Mouse (Mus musculus) midbrain, postnatal 0 days (tissue): ENCODE data around the gene Rnf157. TPM values are rescaled to one million over a fixed set of nuclear protein-coding genes. Genes with fewer than 3 reads are reported as not detected.

Source experiments
- ATAC-seq: fragments of 200-750 bp; cut with Nextera tagmentation; 2 replicates; pipeline ENCODE4 v1.8.0; 2017; ENCODE audit warnings: moderate number of reproducible peaks, mild to moderate bottlenecking, moderate TSS enrichment, moderate library complexity; ENCODE audit not compliant: low FRiP score
- DNase-seq: peaks from one replicate; pipeline ENCODE4 v3.0.0-alpha.2; 2015; ENCODE audit warnings: low spot score
- H3K27ac ChIP-seq: fragments of 300-500 bp; sonication (generic); 2 replicates; pipeline ENCODE4 v1.5.1; 2014; ENCODE audit warnings: low read depth, mild to moderate bottlenecking, low read length, mixed read lengths
- H3K27me3 ChIP-seq: fragments of 300-500 bp; sonication (generic); 2 replicates; pipeline ENCODE4 v1.6.1; 2014; ENCODE audit warnings: low read length, control low read depth, mixed read lengths; ENCODE audit not compliant: insufficient read depth
- H3K36me3 ChIP-seq: fragments of 300-500 bp; sonication (generic); 2 replicates; pipeline ENCODE4 v1.6.1; 2014; ENCODE audit warnings: low read length, control low read depth, mixed read lengths; ENCODE audit not compliant: insufficient read depth
- H3K4me1 ChIP-seq: fragments of 300-500 bp; sonication (generic); 2 replicates; pipeline ENCODE4 v1.6.1; 2014; ENCODE audit warnings: mild to moderate bottlenecking, control low read depth, antibody characterized with exemption, low read length, mixed read lengths; ENCODE audit not compliant: insufficient read depth
- H3K4me2 ChIP-seq: fragments of 300-500 bp; sonication (generic); 2 replicates; pipeline ENCODE4 v1.6.1; 2014; ENCODE audit warnings: low read depth, mild to moderate bottlenecking, low read length, mixed read lengths; ENCODE audit not compliant: poor library complexity, severe bottlenecking
- H3K4me3 ChIP-seq: fragments of 300-500 bp; sonication (generic); 2 replicates; pipeline ENCODE4 v1.5.1; 2014; ENCODE audit warnings: low read depth, mild to moderate bottlenecking, low read length, moderate library complexity
- H3K9ac ChIP-seq: fragments of 300-500 bp; sonication (generic); replicated peaks from 2 replicates; pipeline ENCODE4 v1.6.1; 2014; ENCODE audit warnings: mild to moderate bottlenecking, low read length, moderate library complexity, mixed read lengths; ENCODE audit not compliant: poor library complexity, severe bottlenecking
- H3K9me3 ChIP-seq: fragments of 300-500 bp; sonication (generic); 2 replicates; pipeline ENCODE4 v1.6.1; 2016; ENCODE audit warnings: low read length, control low read depth
- CTCF ChIP-seq: IDR thresholded peaks from 2 replicates; pipeline ENCODE4 v1.5.1; 2016; ENCODE audit warnings: antibody characterized with exemption, mild to moderate bottlenecking
- WGBS: fragments of 180-500 bp; shearing (Covaris S2); extraction: QIAGEN DNeasy Blood & Tissue Kit; methylation state at CpG from one replicate; pipeline ENCODE4 v1.1.7; 2014; 5-methylcytosine and 5-hydroxymethylcytosine counted together
- polyA plus RNA-seq: library from polyadenylated mRNA; unstranded; fragments of >200 nt; fragmentation: Nextera tagmentation; extraction: Ambion mirVana; gene quantifications from 2 replicates; pipeline ENCODE4 v1.2.1, GENCODE M21; 2015
- total RNA-seq: library from RNA; depleted of rRNA; stranded (reverse); fragments of >200 nt; gene quantifications from 2 replicates; pipeline ENCODE4 v1.2.3, GENCODE M21; 2014

Gene Rnf157
- total and polyA plus RNA-seq, 2 experiments from 2014 or later = 57.0 to 138 TPM

DNA sequence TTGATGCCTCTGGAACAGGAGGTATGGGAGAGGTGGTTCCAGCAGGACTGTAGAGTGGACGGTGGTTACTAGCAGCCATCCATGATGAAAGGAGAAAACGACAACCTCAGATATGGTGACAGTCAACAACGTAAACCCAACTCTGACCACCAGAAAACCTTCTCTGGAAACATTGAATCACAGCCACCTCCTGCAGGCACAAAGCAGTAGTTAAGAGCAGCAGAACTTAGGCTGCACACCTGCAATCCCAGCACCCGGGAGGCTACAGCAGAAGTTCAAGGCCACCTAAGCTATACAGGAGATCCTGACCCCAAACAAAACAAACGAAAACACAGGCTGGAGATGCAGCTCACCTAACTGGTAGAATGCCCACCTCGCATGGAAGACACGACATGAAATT lies 32.1 kb downstream of the Rnf157 start:
- Histone ChIP-seq H3K27ac (no peak overlapping the region), H3K4me2 (no peak overlapping the region), H3K4me1 (no peaks in the 10 kb centered on the region), H3K9me3 (no peaks in the 10 kb centered on the region), H3K27me3 (no peaks in the 10 kb centered on the region), H3K9ac (no peak overlapping the region), H3K36me3 (0 out of 2 replicates have a peak, but pooled peaks cover 8% of the 10 kb centered on the region), H3K4me3 (no peak overlapping the region)
- no peak for TF ChIP-seq CTCF
- WGBS = 95% methylated on average over 7 of the region's 7 CpGs
- DNase-seq = no peak
- ATAC-seq = no peak

GRCm38 (mm10) chr11:116379530-116379929 lies 33.3 kb downstream of the Rnf157 start:
- H3K4me2 ChIP-seq = no peak overlapping the region
- H3K4me3 ChIP-seq = no peak overlapping the region
- 85% methylated on average over 6 of the region's 6 CpGs for WGBS
- DNase-seq (no peak), ATAC-seq (no peak)
- 0 out of 2 replicates have a peak, but pooled peaks cover 8% of the 10 kb centered on the region for H3K36me3 ChIP-seq
- H3K9ac ChIP-seq = no peak overlapping the region
- no peaks in the 10 kb centered on the region for H3K9me3 ChIP-seq
- H3K27me3 ChIP-seq = no peaks in the 10 kb centered on the region
- no peaks in the 10 kb centered on the region for H3K4me1 ChIP-seq
- TF ChIP-seq CTCF = no peak
- H3K27ac ChIP-seq = no peak overlapping the region

GRCm38 (mm10) chr11:116376945-116377661 lies 35.7 kb downstream of the Rnf157 start:
- DNase-seq = no peak
- no peak overlapping the region for H3K4me3 ChIP-seq
- WGBS = 87% methylated on average over 7 of the region's 7 CpGs

DNA sequence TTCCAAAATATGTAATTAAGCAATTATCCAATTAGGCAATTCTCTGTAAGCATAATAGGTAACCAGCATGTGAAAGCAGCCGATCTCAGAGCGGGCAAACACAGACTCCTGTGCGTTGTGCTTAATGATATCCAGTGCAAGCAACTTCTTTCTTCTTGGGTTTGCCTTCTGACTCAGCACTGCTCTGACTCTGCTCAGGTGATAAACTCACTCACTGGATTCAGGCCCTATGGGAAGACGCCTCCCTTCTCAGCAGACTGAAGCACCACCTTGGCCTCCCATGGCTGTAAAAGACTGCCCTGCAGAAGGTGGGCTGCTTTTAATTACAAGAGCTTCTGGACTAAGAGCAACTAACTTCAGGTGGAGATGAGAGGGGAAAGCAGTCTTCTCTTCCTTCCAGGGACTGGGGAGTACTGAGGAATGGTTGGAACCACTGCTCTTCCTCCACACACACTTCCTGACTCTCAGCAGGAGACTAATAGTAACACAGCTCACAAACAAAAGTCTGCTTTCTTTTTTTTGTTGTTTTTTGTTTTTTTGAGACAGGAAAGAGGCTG lies 40.9 kb downstream of the Rnf157 start:
- Histone ChIP-seq H3K4me1 (no peaks in the 10 kb centered on the region), H3K4me2 (no peak overlapping the region), H3K27me3 (no peaks in the 10 kb centered on the region), H3K4me3 (no peak overlapping the region), H3K27ac (no peak overlapping the region), H3K36me3 (0 out of 2 replicates have a peak, but pooled peaks cover 3% of the 10 kb centered on the region), H3K9me3 (no peaks in the 10 kb centered on the region), H3K9ac (no peak overlapping the region)
- TF ChIP-seq CTCF = no peak
- DNase-seq (no peak), ATAC-seq (no peak)
- 87% methylated on average over 4 of the region's 4 CpGs for WGBS

More at GRCm38 (mm10) chr11:116376945-116377661, 35.7 kb downstream of the Rnf157 start:
- H3K27me3 ChIP-seq = no peaks in the 10 kb centered on the region
- H3K4me1 ChIP-seq = no peaks in the 10 kb centered on the region
- no peak overlapping the region for H3K27ac ChIP-seq
- H3K36me3 ChIP-seq = 0 out of 2 replicates have a peak, but pooled peaks cover 8% of the 10 kb centered on the region
- no peaks in the 10 kb centered on the region for H3K9me3 ChIP-seq
- no peak for ATAC-seq
- no peak for TF ChIP-seq CTCF
- H3K4me2 ChIP-seq = no peak overlapping the region
- H3K9ac ChIP-seq = no peak overlapping the region

GRCm38 (mm10) chr11:116369633-116370032 lies 43.2 kb downstream of the Rnf157 start:
- Histone ChIP-seq H3K4me3 (no peak overlapping the region), H3K27me3 (no peaks in the 10 kb centered on the region), H3K9ac (no peak overlapping the region), H3K4me1 (no peaks in the 10 kb centered on the region), H3K9me3 (no peaks in the 10 kb centered on the region), H3K4me2 (no peak overlapping the region), H3K27ac (no peak overlapping the region), H3K36me3 (0 out of 2 replicates have a peak, but pooled peaks cover 3% of the 10 kb centered on the region)
- DNase-seq = no peak
- ATAC-seq = no peak
- 71% methylated on average over 5 of the region's 5 CpGs for WGBS
- TF ChIP-seq CTCF = no peak

DNA sequence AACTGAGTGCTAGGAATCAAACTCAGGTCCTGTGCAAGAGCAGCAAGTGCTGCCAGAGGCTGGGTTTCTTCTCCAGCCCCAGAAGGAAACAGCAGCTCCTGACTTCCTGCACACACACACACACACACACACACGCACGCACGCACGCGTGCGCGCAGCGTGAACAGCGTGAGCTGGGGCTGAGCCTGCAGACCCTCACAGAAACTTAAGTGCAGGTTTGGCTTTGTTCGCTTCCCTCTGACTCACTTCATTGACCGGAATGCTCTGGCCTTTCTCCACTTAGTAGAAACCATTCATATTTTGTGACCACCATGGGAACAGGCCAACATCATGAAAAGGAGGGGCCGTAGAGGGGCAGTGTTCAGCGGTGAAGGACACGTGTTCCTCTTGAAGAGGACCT lies 43.8 kb downstream of the Rnf157 start:
- TF ChIP-seq CTCF = no peak
- 90% methylated on average over 14 of the region's 14 CpGs for WGBS
- no peaks in the 10 kb centered on the region for H3K27me3 ChIP-seq
- ATAC-seq (no peak), DNase-seq (no peak)
- H3K4me2 ChIP-seq = no peak overlapping the region
- 0 out of 2 replicates have a peak, but pooled peaks cover 3% of the 10 kb centered on the region for H3K36me3 ChIP-seq
- no peaks in the 10 kb centered on the region for H3K9me3 ChIP-seq
- H3K27ac ChIP-seq = no peak overlapping the region
- H3K4me1 ChIP-seq = no peaks in the 10 kb centered on the region
- no peak overlapping the region for H3K9ac ChIP-seq
- no peak overlapping the region for H3K4me3 ChIP-seq
